ENCODE assay signal across 7 mouse cellular contexts in genomic region chr7:41599034-41599813, GRCm38 (mm10). TPM values are rescaled to one million over a fixed set of nuclear protein-coding genes. Genes with fewer than 3 reads are reported as not detected.
A peak's percentile ranks its signal among the peaks of the same experiment; 100 is the strongest.
DNase-seq lines count a peak whose midpoint lies in the region; ATAC-seq lines count a peak whose summit lies in the region.

2610021A01Rik (plus strand) TSS chr7:41599230.

- WGBS in intestine, embryonic 16.5 days: under 1% methylated on average over 41 of the region's 41 CpGs
- WGBS in midbrain, embryonic 11.5 days: under 1% methylated on average over 41 of the region's 41 CpGs

- DNase-seq in adrenal gland, adult 8-10 months: peak; percentile 94
- peak; percentile 87 for DNase-seq in embryo, embryonic 9.5 days (ENCODE audit: extremely low spot score)
- peak; percentile 74 to 87 for DNase-seq in gastrocnemius, postnatal 4 days (ENCODE audit: low spot score in 2 of 2)
- peak; percentile 91 for DNase-seq in left cerebral cortex, postnatal 36 days (ENCODE audit: low spot score in 2 of 2)
- DNase-seq in midbrain, embryonic 11.5 days (ENCODE audit: low spot score, missing footprints): peak; percentile 98
- peak; percentile 91 for DNase-seq in skeletal muscle tissue, adult 2 months (ENCODE audit: low read depth, low spot score)

- peak within 1 kb of the TSS; percentile 67 for H3K4me3 ChIP-seq in intestine, embryonic 16.5 days (ENCODE audit: low read length)
- peak within 1 kb of the TSS; percentile 56 for H3K4me3 ChIP-seq in midbrain, embryonic 11.5 days (ENCODE audit: low read depth, low read length)

- peak within 1 kb of the TSS; percentile 74 for H3K9ac ChIP-seq in intestine, embryonic 16.5 days (ENCODE audit: low read depth, low read length)
- peak within 1 kb of the TSS; percentile 69 for H3K9ac ChIP-seq in midbrain, embryonic 11.5 days (ENCODE audit: low read length)

- H3K27me3 ChIP-seq in intestine, embryonic 16.5 days (replicated peaks; ENCODE audit: control insufficient read depth, insufficient read depth, low read length): no peaks in the 10 kb centered on the region
- H3K27me3 ChIP-seq in midbrain, embryonic 11.5 days (ENCODE audit: control insufficient read depth, insufficient read depth, low read length): no peaks in the 10 kb centered on the region

- H3K27ac ChIP-seq in intestine, embryonic 16.5 days (ENCODE audit: low read length): peak within 1 kb of the TSS; percentile 49; the same call in 1 of the 2 replicates
- H3K27ac ChIP-seq in midbrain, embryonic 11.5 days (ENCODE audit: low read depth, low read length): no peak within 1 kb of the TSS

- H3K4me1 ChIP-seq in intestine, embryonic 16.5 days (ENCODE audit: control insufficient read depth, insufficient read depth, low read length): 0 out of 2 replicates have a peak, but pooled peaks cover 3% of the 10 kb centered on the region
- H3K4me1 ChIP-seq in midbrain, embryonic 11.5 days (ENCODE audit: control insufficient read depth, insufficient read depth, low read length): no peaks in the 10 kb centered on the region; the same call in 1 of the 2 replicates

- no peaks in the 10 kb centered on the region for H3K9me3 ChIP-seq in intestine, embryonic 16.5 days (ENCODE audit: control insufficient read depth, low read length)
- H3K9me3 ChIP-seq in midbrain, embryonic 11.5 days (ENCODE audit: control insufficient read depth, low read length): no peaks in the 10 kb centered on the region

- H3K36me3 ChIP-seq in intestine, embryonic 16.5 days (ENCODE audit: control insufficient read depth, insufficient read depth, low read length): no peaks in the 10 kb centered on the region
- no peaks in the 10 kb centered on the region for H3K36me3 ChIP-seq in midbrain, embryonic 11.5 days (ENCODE audit: control insufficient read depth, insufficient read depth, low read length)

- intact Hi-C loops in left cerebral cortex, postnatal 36 days (cut with DNase I): loop anchor here (2.0 kb wide), 1 partner anchor 98 kb away; no protein-coding TSS in a partner anchor

- H3K4me2 ChIP-seq in intestine, embryonic 16.5 days (ENCODE audit: low read depth, low read length): peak within 1 kb of the TSS; percentile 73
- H3K4me2 ChIP-seq in midbrain, embryonic 11.5 days: peak within 1 kb of the TSS; percentile 42

- ATAC-seq in intestine, embryonic 16.5 days: peak; percentile 99
- peak; percentile 97 for ATAC-seq in midbrain, embryonic 11.5 days (ENCODE audit: low FRiP score)

RNA-seq across cellular contexts. Expression of gene 2610021A01Rik, which starts in this region (rescaled TPM):
- 10 to 100 TPM; 15.7 to 32.3 (median 23.4) TPM for total RNA-seq in adrenal gland, adult 8-10 months (2022)
- total RNA-seq in gastrocnemius, postnatal 4 days (2021): 10 to 100 TPM; 11.5 to 12.6 TPM
- polyA plus RNA-seq in intestine, embryonic 16.5 days (2015; fragmentation: Nextera tagmentation; extraction: Ambion mirVana): 7.9 and 8.2 TPM in 2 replicates
- total RNA-seq in left cerebral cortex, postnatal 36 days (2021): 10 to 100 TPM; 28.3 to 31.7 TPM
- polyA plus RNA-seq in midbrain, embryonic 11.5 days (2014; fragmentation: Nextera tagmentation; extraction: Ambion mirVana): 20.0 and 22.6 TPM in 2 replicates
